Mouse (Mus musculus) forelimb bud, embryonic 11.5 days (tissue): ENCODE data around the gene Kat14.

Source experiments
- DNase-seq: peaks from one replicate; pipeline ENCODE4 v3.0.0-alpha.2; 2012; ENCODE audit warnings: low read depth, low spot score

Kat14 gene

GRCm38 (mm10) chr2:144452364-144453008 lies 83.7 kb downstream of the Kat14 start:
- peak; percentile 86 for DNase-seq
